Mouse (Mus musculus) spleen, adult 2 months (tissue): ENCODE results near the gene C730034F03Rik. TPM values are rescaled to one million over a fixed set of nuclear protein-coding genes. Genes with fewer than 3 reads are reported as not detected.

ENCODE experiments used
- DNase-seq, 2 experiments: peaks; one replicate each; pipeline versions ENCODE4 v3.0.0 to v3.0.0-alpha.2; 2012 to 2021; ENCODE audit warnings: low spot score in 2 of 2, low read depth in 1 of 2
- H3K27ac ChIP-seq: fragments of 200-500 bp; 2 replicates; pipeline ENCODE4 v1.5.1; 2012; ENCODE audit warnings: low read length, inconsistent platforms; ENCODE audit not compliant: insufficient read depth
- H3K27me3 ChIP-seq: fragments of 200-500 bp; 2 replicates; pipeline ENCODE4 v1.6.1; 2012; ENCODE audit warnings: mild to moderate bottlenecking, moderate library complexity, low read length, inconsistent platforms; ENCODE audit not compliant: control insufficient read depth, insufficient read depth
- H3K36me3 ChIP-seq: fragments of 200-500 bp; 2 replicates; pipeline ENCODE4 v1.6.1; 2012; ENCODE audit warnings: mild to moderate bottlenecking, low read length, inconsistent platforms; ENCODE audit not compliant: control insufficient read depth, insufficient read depth
- H3K4me1 ChIP-seq: fragments of 200-500 bp; 2 replicates; pipeline ENCODE4 v1.6.1; 2011; ENCODE audit warnings: inconsistent platforms; ENCODE audit not compliant: control insufficient read depth, insufficient read depth, insufficient read length
- H3K4me3 ChIP-seq: fragments of 200-500 bp; 2 replicates; pipeline ENCODE4 v1.5.1; 2011; ENCODE audit warnings: mild to moderate bottlenecking, inconsistent platforms; ENCODE audit not compliant: insufficient read depth, insufficient read length; ENCODE audit errors: extremely low read depth
- CTCF ChIP-seq: fragments of 200-500 bp; IDR thresholded peaks from 2 replicates; pipeline ENCODE4 v1.5.1; 2011; ENCODE audit warnings: mild to moderate bottlenecking, inconsistent platforms; ENCODE audit not compliant: insufficient read depth, insufficient read length, insufficient replicate concordance; ENCODE audit errors: extremely low read depth
- POLR2A ChIP-seq: fragments of 200-500 bp; IDR thresholded peaks from 2 replicates; pipeline ENCODE4 v1.6.1; 2011; ENCODE audit warnings: low read depth, low read length, inconsistent platforms
- WGBS: fragments of 180-500 bp; shearing (Covaris S2); methylation state at CpG from one replicate; pipeline ENCODE4 v1.1.7; 2018; 5-methylcytosine and 5-hydroxymethylcytosine counted together
- polyA plus RNA-seq: library from polyadenylated mRNA; depleted of rRNA; stranded (reverse); fragments of >200 nt; gene quantifications from 2 replicates; pipeline ENCODE4 v1.2.3, GENCODE M21; 2012

Gene C730034F03Rik
- polyA plus RNA-seq, 1 experiment: 0.82 TPM

DNA sequence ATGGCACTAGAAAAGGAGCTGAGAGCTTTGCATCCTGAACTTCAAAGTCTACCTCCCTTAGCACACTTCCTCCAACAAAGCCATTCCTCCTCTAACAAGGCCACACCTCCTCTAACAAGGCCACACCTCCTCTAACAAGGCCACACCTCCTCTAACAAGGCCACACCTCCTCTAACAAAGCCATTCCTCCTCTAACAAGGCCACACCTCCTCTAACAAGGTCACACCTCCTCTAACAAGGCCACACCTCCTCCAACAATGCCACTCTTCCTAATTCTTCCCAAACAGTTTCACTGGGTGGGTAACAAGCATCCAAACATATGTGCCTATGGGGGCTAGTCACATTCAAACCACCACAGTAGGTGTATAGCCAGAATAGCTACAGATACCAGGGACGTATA is 26.9 kb upstream of the C730034F03Rik start:
- DNase-seq: no peak
- Histone ChIP-seq H3K27ac (no peak overlapping the region), H3K36me3 (no peaks in the 10 kb centered on the region), H3K4me3 (no peak overlapping the region), H3K4me1 (no peaks in the 10 kb centered on the region), H3K27me3 (no peaks in the 10 kb centered on the region)
- 88% methylated on average over 1 of the region's 1 CpGs for WGBS
- no peak for TF ChIP-seq CTCF
- no peak for TF ChIP-seq POLR2A

DNA sequence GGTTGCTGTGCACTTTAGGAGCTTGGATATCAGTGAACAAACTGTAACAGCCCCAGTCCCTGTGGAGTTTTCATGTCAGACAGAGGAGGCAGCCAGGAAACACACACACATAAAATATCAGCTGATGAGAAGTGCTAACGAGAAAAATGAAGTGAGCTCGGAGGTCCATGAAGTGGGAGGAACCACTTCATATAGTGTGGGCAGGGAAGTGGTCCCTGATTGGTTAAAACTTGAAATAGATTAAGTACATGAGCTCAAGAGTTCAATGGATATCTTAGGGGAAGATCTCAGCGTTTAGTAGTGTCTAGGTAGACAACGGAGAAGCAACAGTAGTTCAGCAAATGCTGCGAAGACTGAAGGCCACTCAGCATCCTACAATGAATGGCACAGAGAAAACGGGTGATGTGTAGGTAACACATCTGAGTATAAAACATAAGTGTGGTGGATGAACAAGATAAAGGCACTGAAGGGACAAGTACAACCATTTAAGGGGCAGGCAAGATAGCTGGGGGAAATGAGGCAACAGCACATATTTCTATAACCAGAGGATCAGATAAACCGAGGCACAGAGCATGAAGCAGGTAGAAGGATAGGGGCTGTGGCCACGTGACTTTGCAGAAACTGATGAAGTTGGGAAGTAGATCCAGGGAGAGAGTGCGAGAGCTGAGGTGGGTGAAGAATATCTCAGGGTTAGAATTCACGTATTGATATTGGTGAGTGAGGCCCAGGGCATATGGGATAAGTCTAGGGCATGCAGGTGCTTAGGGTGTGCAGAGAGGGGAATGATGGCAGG is 24.4 kb upstream of the C730034F03Rik start:
- Histone ChIP-seq H3K4me1 (no peaks in the 10 kb centered on the region), H3K4me3 (no peak overlapping the region), H3K36me3 (no peaks in the 10 kb centered on the region), H3K27me3 (no peaks in the 10 kb centered on the region), H3K27ac (no peak overlapping the region)
- no peak for DNase-seq
- 73% methylated on average over 10 of the region's 10 CpGs for WGBS
- TF ChIP-seq POLR2A (no peak), CTCF (no peak)

DNA sequence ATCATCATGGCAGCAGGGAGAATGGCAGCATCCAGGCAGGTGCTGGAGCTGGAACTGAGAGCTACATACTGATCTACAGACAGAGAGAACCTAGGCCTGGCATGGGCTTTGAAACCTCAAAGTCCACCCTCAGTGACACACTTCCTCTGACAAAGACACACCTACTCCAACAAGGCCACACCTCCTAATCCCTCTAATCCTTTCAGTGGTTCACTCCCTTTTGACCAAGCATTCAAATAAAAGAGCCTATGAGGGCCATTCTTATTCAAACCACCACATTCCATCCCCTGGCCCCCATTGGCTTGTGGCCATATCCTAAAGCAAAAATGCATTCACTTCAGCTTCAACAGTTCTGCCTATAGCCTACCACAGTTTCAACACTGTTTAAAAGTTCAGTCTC is 22.7 kb upstream of the C730034F03Rik start:
- DNase-seq: no peak
- no peak overlapping the region for H3K27ac ChIP-seq
- no peak for TF ChIP-seq CTCF
- TF ChIP-seq POLR2A: no peak

DNA sequence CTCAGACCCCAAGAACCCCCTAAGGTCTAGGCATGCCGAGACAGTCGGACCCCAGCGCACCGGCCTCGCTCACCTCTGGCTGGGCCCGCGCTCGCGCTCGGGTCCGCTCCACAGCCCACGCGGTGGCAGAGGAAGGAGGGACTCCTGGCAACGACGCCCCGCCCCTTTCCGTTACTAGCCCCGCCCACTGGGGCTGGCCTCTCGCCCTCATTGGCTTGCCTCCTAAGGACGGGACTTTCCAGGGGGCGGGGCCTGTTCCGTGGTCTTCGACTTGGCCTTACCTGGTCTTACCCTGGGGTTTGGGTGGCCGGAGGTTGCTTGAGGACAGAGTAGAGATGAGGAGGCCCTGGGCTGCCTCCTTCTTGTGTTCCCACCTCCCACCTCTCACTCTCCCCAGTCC is 19.3 kb upstream of the C730034F03Rik start, which contains the start of gene Syce3:
Gene Syce3 (minus strand): TSS at position 386 of the 400 bp plus-strand sequence.
- TF ChIP-seq CTCF (no peak), POLR2A (no peak)
- Histone ChIP-seq H3K27ac (no peak within 1 kb of the TSS), H3K27me3 (no peaks in the 10 kb centered on the region), H3K4me1 (no peaks in the 10 kb centered on the region), H3K4me3 (no peak within 1 kb of the TSS), H3K36me3 (no peaks in the 10 kb centered on the region)
- 92% methylated on average over 24 of the region's 24 CpGs for WGBS
- no peak for DNase-seq

More for the DNA sequence above, 22.7 kb upstream of the C730034F03Rik start:
- no peak overlapping the region for H3K4me3 ChIP-seq
- no peaks in the 10 kb centered on the region for H3K27me3 ChIP-seq
- H3K36me3 ChIP-seq: no peaks in the 10 kb centered on the region
- H3K4me1 ChIP-seq: no peaks in the 10 kb centered on the region

DNA sequence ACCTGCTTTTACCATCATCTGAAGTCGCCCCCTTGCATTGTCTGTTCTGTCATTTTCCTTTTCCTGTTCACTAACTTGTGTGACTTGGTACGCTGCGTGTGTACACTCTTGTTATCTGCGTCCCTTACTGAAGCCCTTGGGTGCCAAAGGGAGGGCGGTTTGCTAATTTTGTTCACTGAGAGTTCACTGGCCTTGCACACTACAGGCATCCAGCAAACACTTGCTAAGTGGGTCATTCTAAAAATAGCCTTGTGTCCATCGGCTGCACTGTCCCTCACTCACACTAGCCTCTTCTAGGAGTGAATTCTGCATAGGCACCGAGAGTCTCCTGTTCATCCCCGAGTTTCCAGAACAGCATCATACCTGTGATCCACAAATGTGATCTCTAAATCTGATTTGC is 14.1 kb upstream of the C730034F03Rik start:
- WGBS: 83% methylated on average over 8 of the region's 8 CpGs
- H3K27me3 ChIP-seq: no peaks in the 10 kb centered on the region
- H3K27ac ChIP-seq: no peak overlapping the region
- no peak for DNase-seq
- TF ChIP-seq POLR2A (no peak), CTCF (no peak)
- H3K4me1 ChIP-seq: no peaks in the 10 kb centered on the region
- peaks cover 11% of the 10 kb centered on the region for H3K36me3 ChIP-seq
- H3K4me3 ChIP-seq: no peak overlapping the region

DNA sequence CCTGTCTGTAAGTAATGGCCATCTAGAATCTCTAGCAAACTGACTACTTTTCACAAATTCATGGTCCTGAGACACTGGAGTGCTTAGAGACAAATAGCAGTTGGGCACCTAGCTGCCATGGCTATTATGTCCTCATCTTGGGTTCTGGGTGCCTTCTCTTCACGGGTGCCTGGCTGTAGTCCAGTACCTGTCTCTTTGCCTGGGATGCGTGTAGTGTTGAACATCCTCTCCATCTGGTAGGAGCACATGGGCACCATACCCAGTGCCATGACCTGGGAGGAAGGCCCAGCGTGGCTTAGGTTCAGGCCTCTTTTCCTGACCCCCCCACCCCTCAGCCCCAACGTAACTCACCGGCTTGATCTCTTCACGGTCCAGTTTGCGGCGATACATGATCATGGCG is 7.5 kb upstream of the C730034F03Rik start:
- no peak for TF ChIP-seq CTCF
- no peaks in the 10 kb centered on the region for H3K27me3 ChIP-seq
- no peak overlapping the region for H3K27ac ChIP-seq
- no peak overlapping the region for H3K4me3 ChIP-seq
- DNase-seq: no peak
- H3K4me1 ChIP-seq: no peaks in the 10 kb centered on the region
- WGBS: 94% methylated on average over 9 of the region's 9 CpGs
- H3K36me3 ChIP-seq: peaks cover 19% of the 10 kb centered on the region

DNA sequence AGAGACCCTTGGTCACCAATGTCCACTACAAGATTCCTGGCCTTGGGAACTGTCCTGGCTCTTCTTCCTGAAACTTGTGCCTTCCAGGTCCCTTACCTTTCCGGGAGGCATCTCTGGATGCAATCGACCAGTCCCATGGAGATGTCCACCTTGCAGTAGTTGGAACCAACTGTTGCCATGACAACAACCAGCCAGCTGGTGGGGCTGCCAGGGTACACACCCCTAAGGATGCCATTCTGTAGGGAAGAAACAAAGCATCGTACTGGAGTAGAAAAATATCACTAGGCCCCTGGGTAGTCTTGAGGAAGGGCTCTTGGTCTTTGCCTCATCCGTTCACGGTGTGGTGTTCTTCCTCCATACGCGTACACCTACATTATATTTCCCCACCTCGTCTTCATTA is 4.8 kb upstream of the C730034F03Rik start:
- TF ChIP-seq CTCF (no peak), POLR2A (no peak)
- no peak for DNase-seq
- no peaks in the 10 kb centered on the region for H3K27me3 ChIP-seq
- H3K4me1 ChIP-seq: peaks cover 5% of the 10 kb centered on the region
- H3K36me3 ChIP-seq: peaks cover 18% of the 10 kb centered on the region
- 93% methylated on average over 8 of the region's 8 CpGs for WGBS
- no peak overlapping the region for H3K27ac ChIP-seq
- H3K4me3 ChIP-seq: no peak overlapping the region
